Mouse (Mus musculus) megakaryocyte-erythroid progenitor cell, adult 5-6 weeks (primary cell): ENCODE measurements at regions not wholly inside any gene's neighbourhood (a gene's known extent, or its start where the extent isn't known, plus 50 kb on each side); places are given as distances from the start of the nearest gene placed in this dataset.

Experiments used
- ATAC-seq: replicated peaks from 2 replicates; pipeline ENCODE4 v1.8.0; 2016; ENCODE audit warnings: mild to moderate bottlenecking, inconsistent platforms; ENCODE audit not compliant: severe bottlenecking, poor library complexity, low FRiP score, low TSS enrichment

GRCm38 (mm10) chr10:111721068-111721467, 215.0 kb downstream of the Phlda1 start:
- no peak for ATAC-seq

- ATAC-seq = no peak
Observed at GRCm38 (mm10) chr10:111723885-111724284, 217.8 kb downstream of the Phlda1 start.

GRCm38 (mm10) chr10:111724574-111725414, 218.7 kb downstream of the Phlda1 start:
- ATAC-seq = no peak

GRCm38 (mm10) chr10:111736026-111736425, 229.9 kb downstream of the Phlda1 start:
- ATAC-seq = no peak

GRCm38 (mm10) chr10:111739471-111740138, 232.9 kb upstream of the Krr1 start:
- ATAC-seq = no peak

- no peak for ATAC-seq
Observed at GRCm38 (mm10) chr10:111740586-111741265, 231.7 kb upstream of the Krr1 start.

GRCm38 (mm10) chr10:111741301-111741945, 231.0 kb upstream of the Krr1 start:
- ATAC-seq = no peak

- no peak for ATAC-seq
Observed at GRCm38 (mm10) chr10:111743291-111743690, 229.2 kb upstream of the Krr1 start.

GRCm38 (mm10) chr10:111745116-111745515, 227.3 kb upstream of the Krr1 start:
- ATAC-seq = no peak

GRCm38 (mm10) chr10:111746067-111746878, 226.2 kb upstream of the Krr1 start:
- ATAC-seq = peak; percentile 79

- ATAC-seq = peak; percentile 36; the same call in 1 of the 2 replicates
Observed at GRCm38 (mm10) chr10:111746879-111747477, 225.5 kb upstream of the Krr1 start.

- no peak for ATAC-seq
Observed at GRCm38 (mm10) chr10:111748482-111748881, 224.0 kb upstream of the Krr1 start.

GRCm38 (mm10) chr10:111753646-111754045, 218.8 kb upstream of the Krr1 start:
- no peak for ATAC-seq

- no peak for ATAC-seq
Observed at GRCm38 (mm10) chr10:111755964-111756363, 216.5 kb upstream of the Krr1 start.

GRCm38 (mm10) chr10:111756528-111756927, 215.9 kb upstream of the Krr1 start:
- no peak for ATAC-seq

GRCm38 (mm10) chr10:111757689-111758088, 214.8 kb upstream of the Krr1 start:
- no peak for ATAC-seq

- ATAC-seq = no peak
Observed at GRCm38 (mm10) chr10:111759505-111759904, 213.0 kb upstream of the Krr1 start.

GRCm38 (mm10) chr10:111762751-111763528, 209.5 kb upstream of the Krr1 start:
- no peak for ATAC-seq
